Mouse (Mus musculus) erythroblast, embryonic 14.5 days (primary cell): Measurements from ENCODE around the gene Vegfc.

Source experiments
- GATA1 ChIP-seq: IDR thresholded peaks from 2 replicates; pipeline ENCODE4 v1.6.1; 2012; ENCODE audit warnings: low read length, inconsistent platforms, mixed read lengths
- TAL1 ChIP-seq: IDR thresholded peaks from 3 replicates; pipeline ENCODE4 v1.6.1; 2012; ENCODE audit warnings: low read length, inconsistent platforms, mixed read lengths

DNA sequence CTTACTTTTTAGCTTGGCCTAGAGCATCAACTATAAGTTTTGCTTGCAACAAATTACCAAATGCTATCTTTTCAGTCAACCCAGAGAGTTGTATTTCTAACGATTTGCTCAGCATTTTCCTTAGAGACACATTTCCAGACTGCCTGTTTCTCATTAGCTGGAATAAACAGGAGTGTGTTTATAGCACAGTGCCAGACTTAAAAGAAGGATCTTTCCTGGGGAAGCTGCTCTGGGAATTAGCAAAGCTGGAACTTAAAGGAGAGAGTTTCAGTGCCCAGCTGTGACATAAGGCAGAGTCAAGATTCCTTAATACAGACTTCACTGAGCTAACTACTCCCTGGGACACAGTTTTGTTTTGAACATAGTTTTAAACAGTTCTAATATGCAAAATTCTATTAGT is 34.8 kb upstream of the Vegfc start:
- TF ChIP-seq TAL1 (no peak), GATA1 (no peak)
